Mouse (Mus musculus): ENCODE measurements around the gene Lhfpl3. TPM values are rescaled to one million over a fixed set of nuclear protein-coding genes. Genes with fewer than 3 reads are reported as not detected.

The Lhfpl3 gene
- polyA plus RNA-seq, 1 experiment, result 0.64 TPM

DNA sequence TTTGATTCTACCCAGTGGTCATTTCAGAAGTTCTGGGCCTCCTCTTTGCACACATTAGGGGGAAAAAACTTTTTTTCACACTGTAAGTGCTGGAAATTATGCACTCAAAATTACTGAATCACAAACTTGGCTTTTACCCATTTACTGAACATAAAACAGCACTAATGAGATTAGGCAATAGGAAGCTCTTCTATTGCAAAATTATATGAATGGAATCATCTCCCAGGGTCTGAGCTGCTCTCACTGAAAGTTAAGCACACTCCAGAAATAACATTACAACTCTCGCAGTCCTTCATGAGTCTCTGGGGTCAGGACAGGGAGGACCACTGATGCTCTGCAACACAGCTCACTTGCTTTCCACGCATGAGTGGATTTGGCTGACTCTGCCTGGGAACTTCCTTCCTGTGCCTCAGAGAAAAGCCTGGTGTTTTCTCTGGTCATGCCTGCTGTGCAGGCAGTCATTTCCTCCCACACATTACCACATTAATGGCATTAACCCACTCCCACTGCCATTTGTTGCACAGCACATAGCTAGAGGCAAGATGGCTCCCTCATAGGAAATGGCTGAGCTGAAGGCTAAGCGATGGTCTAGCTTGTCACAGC, 510.1 kb downstream of the Lhfpl3 start:
- H3K27ac ChIP-seq (ENCODE audit: control insufficient read depth, insufficient read depth, low read depth, low read length), result no peak overlapping the region
- no peaks in the 10 kb centered on the region for H3K36me3 ChIP-seq (ENCODE audit: control insufficient read depth, insufficient read depth, low read length)
- H3K4me3 ChIP-seq (ENCODE audit: control insufficient read depth, low read depth, low read length), result no peak overlapping the region
- H3K4me1 ChIP-seq (ENCODE audit: control insufficient read depth, insufficient read depth, low read length), result no peaks in the 10 kb centered on the region
- TF ChIP-seq CTCF (IDR thresholded peaks at IDR 0.05; ENCODE audit: control insufficient read depth, insufficient read depth, insufficient replicate concordance, low read depth, low read length) (no peak), POLR2A (IDR thresholded peaks at IDR 0.05; ENCODE audit: control insufficient read depth, low read depth, low read length) (no peak)
- H3K27me3 ChIP-seq (ENCODE audit: control insufficient read depth, insufficient read depth, low read length), result no peaks in the 10 kb centered on the region

DNA sequence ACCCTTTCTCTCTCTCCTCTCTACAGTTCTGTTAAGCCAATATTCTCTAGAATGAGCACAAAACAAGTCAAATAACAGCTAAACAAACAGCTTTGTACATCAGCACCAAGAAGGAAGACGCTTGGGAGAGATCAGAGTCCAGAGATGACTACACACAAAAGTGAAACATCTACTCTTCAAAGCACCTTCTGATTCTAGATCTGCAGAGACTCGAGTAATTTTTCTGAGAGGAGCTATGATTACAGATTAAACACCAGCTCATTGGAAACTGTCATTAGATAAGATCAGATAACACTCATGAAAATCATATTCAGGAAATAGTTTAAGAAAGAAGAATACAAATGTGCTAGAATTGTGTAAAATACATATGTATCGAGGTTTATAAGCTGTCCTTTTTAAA, 527.5 kb downstream of the Lhfpl3 start:
- Histone ChIP-seq H3K27ac (ENCODE audit: control insufficient read depth, insufficient read depth, low read depth, low read length) (no peak overlapping the region), H3K27me3 (ENCODE audit: control insufficient read depth, insufficient read depth, low read length) (no peaks in the 10 kb centered on the region), H3K36me3 (ENCODE audit: control insufficient read depth, insufficient read depth, low read length) (no peaks in the 10 kb centered on the region), H3K4me3 (ENCODE audit: control insufficient read depth, low read depth, low read length) (no peak overlapping the region), H3K4me1 (ENCODE audit: control insufficient read depth, insufficient read depth, low read length) (no peaks in the 10 kb centered on the region)
- TF ChIP-seq POLR2A (IDR thresholded peaks at IDR 0.05; ENCODE audit: control insufficient read depth, low read depth, low read length) (no peak), CTCF (IDR thresholded peaks at IDR 0.05; ENCODE audit: control insufficient read depth, insufficient read depth, insufficient replicate concordance, low read depth, low read length) (no peak)

DNA sequence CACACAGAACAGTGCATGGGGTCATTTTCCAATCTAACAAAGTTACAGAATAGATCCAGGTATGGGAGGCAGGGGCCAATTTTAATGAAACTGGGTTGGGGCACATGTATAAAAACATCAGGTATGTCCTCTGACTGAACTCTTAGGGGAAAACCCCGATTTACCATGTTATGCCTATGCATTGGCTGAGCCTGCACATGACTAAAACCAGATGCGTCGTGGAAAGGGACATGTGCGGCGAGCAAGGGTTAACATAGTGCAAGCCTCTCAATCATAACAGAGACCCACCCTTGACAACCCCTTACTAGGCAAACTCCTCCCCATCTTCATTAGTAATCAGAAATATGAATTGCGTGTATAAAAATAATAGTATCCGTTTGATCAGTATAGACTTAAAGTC, 533.5 kb downstream of the Lhfpl3 start:
- no peaks in the 10 kb centered on the region for H3K4me1 ChIP-seq (ENCODE audit: control insufficient read depth, insufficient read depth, low read length)
- H3K27me3 ChIP-seq (ENCODE audit: control insufficient read depth, insufficient read depth, low read length), result no peaks in the 10 kb centered on the region
- TF ChIP-seq CTCF (IDR thresholded peaks at IDR 0.05; ENCODE audit: control insufficient read depth, insufficient read depth, insufficient replicate concordance, low read depth, low read length), result no peak
- no peak for TF ChIP-seq POLR2A (IDR thresholded peaks at IDR 0.05; ENCODE audit: control insufficient read depth, low read depth, low read length)
- no peaks in the 10 kb centered on the region for H3K36me3 ChIP-seq (ENCODE audit: control insufficient read depth, insufficient read depth, low read length)
- no peak overlapping the region for H3K27ac ChIP-seq (ENCODE audit: control insufficient read depth, insufficient read depth, low read depth, low read length)
- H3K4me3 ChIP-seq (ENCODE audit: control insufficient read depth, low read depth, low read length), result no peak overlapping the region

DNA sequence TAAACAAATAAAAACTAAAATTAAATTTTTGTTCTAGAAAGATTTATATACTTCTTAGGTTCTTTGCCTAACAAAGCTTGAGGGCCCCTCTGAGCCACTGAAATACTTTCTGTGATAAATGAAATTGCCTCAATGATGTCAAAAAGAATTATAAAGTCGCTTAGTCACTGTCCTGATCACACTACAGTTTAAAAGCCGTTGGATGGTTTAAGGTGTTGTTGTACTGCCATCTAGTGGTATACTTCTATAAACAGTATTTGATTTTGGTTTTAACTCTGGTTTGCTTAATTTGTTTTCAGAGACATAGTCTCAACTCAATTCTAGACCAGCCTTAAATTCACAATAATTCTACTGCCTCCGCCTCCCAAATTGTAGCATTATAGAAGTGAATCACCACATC, 539.0 kb downstream of the Lhfpl3 start:
- Histone ChIP-seq H3K27ac (ENCODE audit: control insufficient read depth, insufficient read depth, low read depth, low read length) (no peak overlapping the region), H3K36me3 (ENCODE audit: control insufficient read depth, insufficient read depth, low read length) (no peaks in the 10 kb centered on the region), H3K27me3 (ENCODE audit: control insufficient read depth, insufficient read depth, low read length) (no peaks in the 10 kb centered on the region), H3K4me3 (ENCODE audit: control insufficient read depth, low read depth, low read length) (no peak overlapping the region), H3K4me1 (ENCODE audit: control insufficient read depth, insufficient read depth, low read length) (no peaks in the 10 kb centered on the region)
- no peak for TF ChIP-seq CTCF (IDR thresholded peaks at IDR 0.05; ENCODE audit: control insufficient read depth, insufficient read depth, insufficient replicate concordance, low read depth, low read length)
- TF ChIP-seq POLR2A (IDR thresholded peaks at IDR 0.05; ENCODE audit: control insufficient read depth, low read depth, low read length), result no peak

DNA sequence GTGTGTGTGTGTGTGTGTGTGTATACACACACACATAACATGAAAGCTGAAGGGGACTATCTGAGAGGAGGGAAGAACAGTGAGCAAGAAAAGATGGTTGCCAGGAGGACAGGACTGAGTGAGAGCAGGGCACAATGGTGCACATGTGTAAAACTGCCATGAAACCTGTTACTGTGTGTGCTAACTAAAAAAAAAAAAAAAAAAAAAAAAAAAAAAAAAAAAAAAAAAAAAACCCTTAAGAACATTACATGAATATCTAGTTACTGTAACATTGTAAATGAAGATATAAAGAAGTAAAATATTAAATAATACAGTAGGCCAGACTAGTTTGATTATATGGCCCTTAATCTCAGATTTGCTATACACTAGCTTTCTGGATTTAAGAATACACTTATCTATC, 543.3 kb downstream of the Lhfpl3 start:
- no peaks in the 10 kb centered on the region for H3K4me1 ChIP-seq (ENCODE audit: control insufficient read depth, insufficient read depth, low read length)
- no peaks in the 10 kb centered on the region for H3K27me3 ChIP-seq (ENCODE audit: control insufficient read depth, insufficient read depth, low read length)
- no peaks in the 10 kb centered on the region for H3K36me3 ChIP-seq (ENCODE audit: control insufficient read depth, insufficient read depth, low read length)
- H3K27ac ChIP-seq (ENCODE audit: control insufficient read depth, insufficient read depth, low read depth, low read length), result no peak overlapping the region
- TF ChIP-seq CTCF (IDR thresholded peaks at IDR 0.05; ENCODE audit: control insufficient read depth, insufficient read depth, insufficient replicate concordance, low read depth, low read length), result no peak
- TF ChIP-seq POLR2A (IDR thresholded peaks at IDR 0.05; ENCODE audit: control insufficient read depth, low read depth, low read length), result no peak
- no peak overlapping the region for H3K4me3 ChIP-seq (ENCODE audit: control insufficient read depth, low read depth, low read length)

Other genes starting within 250 kb of the Lhfpl3 start
- gene Orc5, start 195.6 kb upstream of the Lhfpl3 start, polyA plus RNA-seq (2012; rRNA removed), result 4.3 and 7.2 TPM in 2 replicates